Mouse (Mus musculus) erythroblast, embryonic 14.5 days (primary cell): Measurements from ENCODE around the gene Paqr5. TPM values are rescaled to one million over a fixed set of nuclear protein-coding genes. Genes with fewer than 3 reads are reported as not detected.

Experiments
- H3K27me3 ChIP-seq: 2 replicates; pipeline ENCODE4 v1.6.1; 2012; ENCODE audit warnings: inconsistent platforms; ENCODE audit not compliant: control insufficient read depth
- H3K36me3 ChIP-seq: 2 replicates; pipeline ENCODE4 v1.6.1; 2012; ENCODE audit warnings: mild to moderate bottlenecking, inconsistent platforms; ENCODE audit not compliant: control insufficient read depth
- H3K4me1 ChIP-seq: 2 replicates; pipeline ENCODE4 v1.6.1; 2012; ENCODE audit warnings: inconsistent platforms; ENCODE audit not compliant: control insufficient read depth
- H3K4me3 ChIP-seq: replicated peaks from 2 replicates; pipeline ENCODE3; 2012; ENCODE audit warnings: moderate library complexity, mild to moderate bottlenecking, inconsistent platforms
- H3K9me3 ChIP-seq: 2 replicates; pipeline ENCODE4 v1.6.1; 2012; ENCODE audit warnings: low read length, inconsistent platforms, mixed read lengths; ENCODE audit not compliant: control insufficient read depth
- GATA1 ChIP-seq: IDR thresholded peaks from 2 replicates; pipeline ENCODE4 v1.6.1; 2012; ENCODE audit warnings: low read length, inconsistent platforms, mixed read lengths
- TAL1 ChIP-seq: IDR thresholded peaks from 3 replicates; pipeline ENCODE4 v1.6.1; 2012; ENCODE audit warnings: low read length, inconsistent platforms, mixed read lengths
- polyA plus RNA-seq: library from polyadenylated mRNA; stranded (reverse); fragments of >175 nt; gene quantifications from 2 replicates; pipeline ENCODE4 v1.2.3, GENCODE M21; 2012

Gene Paqr5
- polyA plus RNA-seq, 1 experiment: not detected

DNA sequence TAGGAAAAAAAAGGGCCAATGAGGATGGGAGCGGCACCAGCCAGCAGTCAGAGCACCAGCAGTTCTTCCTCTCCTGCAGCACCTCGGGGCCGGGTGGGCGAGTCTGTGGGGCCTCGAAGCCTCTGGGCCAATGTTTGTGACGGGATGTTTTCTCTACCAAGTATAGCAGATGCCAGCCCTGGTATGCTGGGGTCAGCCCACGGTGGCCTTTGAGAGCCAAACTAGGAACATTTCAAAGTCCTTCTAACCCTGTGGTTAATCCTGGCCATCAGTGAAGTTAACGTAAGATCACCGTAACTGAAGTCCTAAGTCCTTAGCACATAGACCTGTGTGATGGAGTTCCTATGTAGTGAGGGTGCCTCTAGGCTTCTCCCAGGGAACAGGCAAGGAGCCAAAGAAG lies 54.6 kb downstream of the Paqr5 start:
- H3K4me1 ChIP-seq: no peaks in the 10 kb centered on the region
- H3K27me3 ChIP-seq: peaks cover 2% of the 10 kb centered on the region; the same call in 1 of the 2 replicates
- H3K36me3 ChIP-seq: no peaks in the 10 kb centered on the region
- no peak overlapping the region for H3K4me3 ChIP-seq
- no peak for TF ChIP-seq TAL1
- TF ChIP-seq GATA1: no peak
- H3K9me3 ChIP-seq: no peaks in the 10 kb centered on the region

DNA sequence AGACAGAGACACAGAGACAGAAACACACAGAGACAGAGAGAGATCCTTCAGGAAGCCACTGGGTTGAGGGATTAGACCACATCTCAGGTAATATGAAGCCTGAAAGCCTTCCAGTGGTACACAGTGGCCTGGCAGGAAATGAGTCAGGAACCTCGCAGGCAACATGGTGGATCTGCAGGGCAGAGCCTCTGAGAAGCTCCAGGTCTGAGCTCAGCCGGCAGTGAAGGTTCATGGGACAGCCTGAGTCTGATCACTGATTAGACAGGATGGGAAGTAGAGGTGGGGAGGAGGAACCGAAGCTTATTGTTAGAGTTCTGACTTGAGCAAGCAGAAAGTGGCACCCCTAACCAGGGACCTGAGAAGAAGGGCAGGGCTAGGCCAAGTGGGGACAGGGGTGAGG lies 55.6 kb downstream of the Paqr5 start:
- Histone ChIP-seq H3K27me3 (peaks cover 2% of the 10 kb centered on the region; the same call in 1 of the 2 replicates), H3K36me3 (no peaks in the 10 kb centered on the region)
- TF ChIP-seq TAL1 (no peak), GATA1 (no peak)

DNA sequence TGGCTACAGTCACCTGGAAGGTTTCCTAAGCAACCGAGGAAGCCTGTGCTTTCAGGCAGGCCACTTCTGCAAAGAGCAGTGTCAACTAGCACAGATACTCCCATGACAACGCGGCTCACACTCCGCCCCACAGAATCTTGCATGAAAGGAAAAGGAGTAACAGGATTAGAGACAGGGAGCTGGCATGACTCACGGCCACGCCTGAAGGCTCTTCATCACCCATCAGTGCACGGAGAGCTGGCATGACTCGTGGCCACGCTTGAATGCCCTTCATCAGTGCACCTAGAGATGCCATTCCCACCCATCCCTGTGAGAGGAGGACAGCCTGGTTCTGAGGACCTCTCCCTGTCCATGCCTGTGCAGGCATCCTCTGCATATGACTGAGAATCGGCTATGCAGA lies 59.3 kb downstream of the Paqr5 start:
- Histone ChIP-seq H3K27me3 (peaks cover 2% of the 10 kb centered on the region; the same call in 1 of the 2 replicates), H3K4me3 (no peak overlapping the region)

More for the DNA sequence above, 55.6 kb downstream of the Paqr5 start:
- Histone ChIP-seq H3K4me3 (no peak overlapping the region), H3K4me1 (no peaks in the 10 kb centered on the region), H3K9me3 (no peaks in the 10 kb centered on the region)

DNA sequence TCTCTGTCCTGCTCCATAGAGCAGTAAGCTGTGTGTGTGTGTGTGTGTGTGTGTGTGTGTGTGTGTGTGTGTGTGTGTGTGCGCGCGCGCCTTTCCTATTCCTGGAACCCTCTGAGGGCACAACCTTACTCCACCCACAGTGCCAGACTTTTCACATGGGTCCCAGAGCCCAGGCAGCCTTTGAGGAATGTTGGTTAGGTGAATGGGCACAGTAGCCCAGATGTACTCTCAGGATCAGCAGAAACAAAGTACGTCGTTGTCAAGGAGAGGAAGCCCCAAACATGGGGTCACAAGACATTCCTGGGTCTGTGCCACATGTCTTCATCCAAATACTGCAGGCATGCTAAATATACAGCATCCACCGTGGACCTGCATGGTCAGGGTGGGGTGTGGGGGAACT lies 60.7 kb downstream of the Paqr5 start:
- H3K4me1 ChIP-seq: peaks cover 4% of the 10 kb centered on the region; the same call in 1 of the 2 replicates
- H3K4me3 ChIP-seq: no peak overlapping the region
- no peaks in the 10 kb centered on the region for H3K36me3 ChIP-seq
- H3K9me3 ChIP-seq: no peaks in the 10 kb centered on the region
- peaks cover 2% of the 10 kb centered on the region; the same call in 1 of the 2 replicates for H3K27me3 ChIP-seq
- TF ChIP-seq TAL1 (no peak), GATA1 (no peak)

More for the DNA sequence above, 59.3 kb downstream of the Paqr5 start:
- Histone ChIP-seq H3K36me3 (no peaks in the 10 kb centered on the region), H3K9me3 (no peaks in the 10 kb centered on the region), H3K4me1 (peaks cover 4% of the 10 kb centered on the region; the same call in 1 of the 2 replicates)
- no peak for TF ChIP-seq TAL1
- no peak for TF ChIP-seq GATA1

DNA sequence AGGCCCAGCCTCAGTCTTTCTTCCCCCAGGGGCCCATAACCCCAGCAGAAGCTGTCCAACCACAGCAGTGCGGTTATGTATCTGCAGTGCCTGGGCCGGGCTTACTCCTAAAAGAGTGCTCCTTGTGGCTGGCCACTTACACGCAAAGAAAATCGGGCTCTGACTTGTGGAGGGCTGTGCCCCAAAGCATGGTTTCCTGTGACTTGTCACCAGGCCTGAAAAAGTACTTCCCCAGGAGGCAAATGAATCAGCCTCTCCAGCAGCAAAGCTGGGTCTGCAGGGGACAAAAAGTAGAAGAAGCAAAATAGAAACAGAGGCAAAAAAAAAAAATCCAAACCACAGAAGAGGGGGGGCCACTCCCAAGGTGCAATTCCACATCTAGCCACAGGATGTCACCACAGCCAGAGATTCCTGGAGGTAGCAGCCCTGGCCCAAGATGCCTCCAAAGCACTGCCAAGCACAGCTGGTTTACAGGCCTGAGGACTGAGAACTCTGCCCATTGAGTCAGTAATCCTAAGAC lies 61.2 kb downstream of the Paqr5 start:
- no peaks in the 10 kb centered on the region for H3K9me3 ChIP-seq
- H3K4me1 ChIP-seq: peaks cover 4% of the 10 kb centered on the region; the same call in 1 of the 2 replicates
- H3K4me3 ChIP-seq: no peak overlapping the region
- no peak for TF ChIP-seq TAL1
- TF ChIP-seq GATA1: no peak
- H3K36me3 ChIP-seq: no peaks in the 10 kb centered on the region
- peaks cover 2% of the 10 kb centered on the region; the same call in 1 of the 2 replicates for H3K27me3 ChIP-seq

DNA sequence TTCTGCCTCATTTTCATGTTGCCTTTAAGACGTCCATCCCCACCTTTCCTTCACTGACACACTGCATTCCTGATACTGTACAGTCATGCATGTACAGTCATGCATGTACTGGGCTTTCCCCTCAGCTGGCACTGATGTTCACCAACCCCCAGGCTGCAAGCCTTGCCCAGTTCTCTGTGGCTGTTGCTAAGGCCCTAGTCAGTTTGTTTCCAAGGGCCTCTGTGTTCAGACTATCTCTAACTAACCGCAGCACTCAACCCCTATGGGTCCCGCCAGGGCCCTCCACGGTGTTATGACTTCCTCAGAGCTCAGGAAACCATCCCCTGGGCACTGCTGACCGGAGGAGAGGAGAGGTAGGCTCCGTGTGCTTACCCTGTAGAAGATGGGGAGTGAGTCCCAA lies 63.3 kb downstream of the Paqr5 start:
- no peak for TF ChIP-seq GATA1
- no peak for TF ChIP-seq TAL1
- H3K9me3 ChIP-seq: no peaks in the 10 kb centered on the region

GRCm38 (mm10) chr9:61961181-61961580 lies 65.5 kb downstream of the Paqr5 start:
- Histone ChIP-seq H3K9me3 (no peaks in the 10 kb centered on the region), H3K36me3 (no peaks in the 10 kb centered on the region), H3K4me3 (no peak overlapping the region), H3K4me1 (peaks cover 4% of the 10 kb centered on the region; the same call in 1 of the 2 replicates), H3K27me3 (no peaks in the 10 kb centered on the region)
- TF ChIP-seq TAL1 (no peak), GATA1 (no peak)

More for the DNA sequence above, 63.3 kb downstream of the Paqr5 start:
- Histone ChIP-seq H3K27me3 (no peaks in the 10 kb centered on the region), H3K36me3 (no peaks in the 10 kb centered on the region), H3K4me3 (no peak overlapping the region), H3K4me1 (peaks cover 4% of the 10 kb centered on the region; the same call in 1 of the 2 replicates)

- Histone ChIP-seq H3K36me3 (no peaks in the 10 kb centered on the region), H3K9me3 (no peaks in the 10 kb centered on the region), H3K4me3 (no peak overlapping the region), H3K4me1 (peaks cover 4% of the 10 kb centered on the region; the same call in 1 of the 2 replicates), H3K27me3 (no peaks in the 10 kb centered on the region)
- TF ChIP-seq TAL1 (no peak), GATA1 (no peak)
These were observed 65.9 kb downstream of the Paqr5 start for GRCm38 (mm10) chr9:61960753-61961152.

- H3K27me3 ChIP-seq: no peaks in the 10 kb centered on the region
- H3K4me1 ChIP-seq: peaks cover 4% of the 10 kb centered on the region; the same call in 1 of the 2 replicates
- no peaks in the 10 kb centered on the region for H3K9me3 ChIP-seq
- H3K4me3 ChIP-seq: no peak overlapping the region
- no peaks in the 10 kb centered on the region for H3K36me3 ChIP-seq
- no peak for TF ChIP-seq TAL1
- no peak for TF ChIP-seq GATA1
These were observed 66.6 kb downstream of the Paqr5 start for GRCm38 (mm10) chr9:61959921-61960569.

GRCm38 (mm10) chr9:61954707-61955106 lies 71.9 kb downstream of the Paqr5 start:
- Histone ChIP-seq H3K9me3 (no peaks in the 10 kb centered on the region), H3K27me3 (peaks cover 3% of the 10 kb centered on the region; the same call in 1 of the 2 replicates), H3K4me3 (no peak overlapping the region), H3K4me1 (peaks cover 3% of the 10 kb centered on the region), H3K36me3 (no peaks in the 10 kb centered on the region)
- no peak for TF ChIP-seq GATA1
- no peak for TF ChIP-seq TAL1
